Mouse (Mus musculus) liver, postnatal 0 days (tissue): ENCODE results near the gene Smarcc2. TPM values are rescaled to one million over a fixed set of nuclear protein-coding genes. Genes with fewer than 3 reads are reported as not detected.
"Not testable (repeated sequence)": the region's sequence is repeated elsewhere in the genome, so short reads cannot be mapped to it uniquely, and the experiment has no call there.

Experiments
- ATAC-seq: fragments of 200-750 bp; cut with Nextera tagmentation; 2 replicates; pipeline ENCODE4 v1.8.0; 2017; ENCODE audit warnings: mild to moderate bottlenecking, moderate library complexity
- DNase-seq: peaks from one replicate; pipeline ENCODE4 v3.0.0-alpha.2; 2016
- H3K27ac ChIP-seq: fragments of 300-500 bp; sonication (generic); 2 replicates; pipeline ENCODE4 v1.5.1; 2014; ENCODE audit warnings: antibody characterized with exemption, moderate library complexity, mild to moderate bottlenecking, low read depth
- H3K27me3 ChIP-seq: fragments of 300-500 bp; sonication (generic); 2 replicates; pipeline ENCODE4 v1.6.1; 2014; ENCODE audit warnings: low read length, control low read depth, mixed read lengths; ENCODE audit not compliant: insufficient read depth
- H3K36me3 ChIP-seq: fragments of 300-500 bp; sonication (generic); replicated peaks from 2 replicates; pipeline ENCODE4 v1.6.1; 2014; ENCODE audit warnings: mild to moderate bottlenecking, control low read depth, low read length, moderate library complexity, mixed read lengths; ENCODE audit not compliant: insufficient read depth
- H3K4me1 ChIP-seq: fragments of 300-500 bp; sonication (generic); 2 replicates; pipeline ENCODE4 v1.6.1; 2014; ENCODE audit warnings: antibody characterized with exemption, mild to moderate bottlenecking, control low read depth; ENCODE audit not compliant: insufficient read depth
- H3K4me2 ChIP-seq: fragments of 300-500 bp; sonication (generic); 2 replicates; pipeline ENCODE4 v1.6.1; 2014; ENCODE audit warnings: low read depth, mild to moderate bottlenecking, low read length, moderate library complexity, mixed read lengths
- H3K4me3 ChIP-seq: fragments of 300-500 bp; sonication (generic); 2 replicates; pipeline ENCODE4 v1.5.1; 2014; ENCODE audit warnings: low read depth, low read length
- H3K9ac ChIP-seq: fragments of 300-500 bp; sonication (generic); replicated peaks from 2 replicates; pipeline ENCODE4 v1.6.1; 2014; ENCODE audit warnings: mild to moderate bottlenecking, moderate library complexity
- H3K9me3 ChIP-seq: fragments of 300-500 bp; sonication (generic); 2 replicates; pipeline ENCODE4 v1.6.1; 2016; ENCODE audit warnings: mild to moderate bottlenecking, control low read depth, low read length, mixed read lengths
- CTCF ChIP-seq: sonication (generic); IDR thresholded peaks from 2 replicates; pipeline ENCODE4 v1.5.1; 2016; ENCODE audit warnings: antibody characterized with exemption, low read depth
- EP300 ChIP-seq: IDR thresholded peaks from 2 replicates; pipeline ENCODE4 v1.6.1; 2016; ENCODE audit warnings: antibody characterized with exemption, low read depth, mild to moderate bottlenecking
- WGBS: fragments of 180-500 bp; shearing (Covaris S2); extraction: QIAGEN DNeasy Blood & Tissue Kit; methylation state at CpG from one replicate; pipeline ENCODE4 v1.1.7; 2014; ENCODE audit not compliant: insufficient replicate concordance; 5-methylcytosine and 5-hydroxymethylcytosine counted together
- polyA plus RNA-seq: library from polyadenylated mRNA; unstranded; fragments of >200 nt; fragmentation: Nextera tagmentation; extraction: Ambion mirVana; gene quantifications from 2 replicates; pipeline ENCODE4 v1.2.1, GENCODE M21; 2015

The Smarcc2 gene
- polyA plus RNA-seq, 1 experiment from 2014 or later: 13.4 TPM

DNA sequence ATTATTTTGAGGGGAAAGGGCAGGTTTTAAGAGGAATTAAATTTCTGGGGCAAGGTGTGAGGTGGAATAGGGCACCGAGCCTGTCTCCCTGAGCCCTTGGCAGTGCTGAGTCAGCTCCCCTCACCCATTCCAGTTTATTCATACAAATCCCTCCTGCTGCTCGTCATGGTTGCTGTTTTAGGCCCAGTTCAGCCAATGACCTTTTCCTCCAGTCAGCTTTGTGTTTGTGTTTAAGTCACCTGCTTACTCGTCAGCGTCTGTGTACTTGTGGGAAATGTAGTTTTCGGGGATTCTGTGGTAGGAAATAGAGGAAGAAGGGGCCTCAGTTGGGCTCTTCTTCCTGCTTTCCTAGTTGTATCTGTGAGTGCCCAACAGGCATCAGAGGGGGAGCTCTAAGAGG is 30.3 kb downstream of the Smarcc2 start:
- Histone ChIP-seq H3K9me3 (no peaks in the 10 kb centered on the region), H3K9ac (no peak overlapping the region), H3K4me1 (peaks cover 13% of the 10 kb centered on the region), H3K36me3 (peaks cover 60% of the 10 kb centered on the region), H3K27ac (no peak overlapping the region), H3K4me2 (no peak overlapping the region), H3K27me3 (no peaks in the 10 kb centered on the region), H3K4me3 (no peak overlapping the region)
- ATAC-seq (no peak), DNase-seq (no peak)
- 49% methylated on average over 5 of the region's 5 CpGs for WGBS
- TF ChIP-seq CTCF: no peak
- no peak for TF ChIP-seq EP300

GRCm38 (mm10) chr10:128489785-128490184 is 30.7 kb downstream of the Smarcc2 start:
- peaks cover 17% of the 10 kb centered on the region for H3K4me1 ChIP-seq
- H3K27me3 ChIP-seq: no peaks in the 10 kb centered on the region
- TF ChIP-seq CTCF (no peak), EP300 (no peak)
- no peak overlapping the region for H3K27ac ChIP-seq
- H3K4me3 ChIP-seq: no peak overlapping the region
- no peak for ATAC-seq
- peaks cover 60% of the 10 kb centered on the region for H3K36me3 ChIP-seq
- WGBS: 76% methylated on average over 4 of the region's 4 CpGs
- no peaks in the 10 kb centered on the region for H3K9me3 ChIP-seq
- no peak overlapping the region for H3K4me2 ChIP-seq
- DNase-seq: no peak
- H3K9ac ChIP-seq: no peak overlapping the region

GRCm38 (mm10) chr10:128490232-128490631 is 31.2 kb downstream of the Smarcc2 start:
- TF ChIP-seq EP300 (no peak), CTCF (no peak)
- H3K9me3 ChIP-seq: no peaks in the 10 kb centered on the region
- peaks cover 59% of the 10 kb centered on the region for H3K36me3 ChIP-seq
- H3K4me3 ChIP-seq: no peak overlapping the region
- DNase-seq (no peak), ATAC-seq (no peak)
- H3K4me1 ChIP-seq: peaks cover 20% of the 10 kb centered on the region
- WGBS: 72% methylated on average over 5 of the region's 5 CpGs
- H3K4me2 ChIP-seq: no peak overlapping the region
- no peak overlapping the region for H3K9ac ChIP-seq
- no peak overlapping the region for H3K27ac ChIP-seq
- no peaks in the 10 kb centered on the region for H3K27me3 ChIP-seq

GRCm38 (mm10) chr10:128490912-128491311 is 31.9 kb downstream of the Smarcc2 start:
- ATAC-seq (no peak), DNase-seq (no peak)
- TF ChIP-seq CTCF: no peak
- TF ChIP-seq EP300: no peak
- Histone ChIP-seq H3K4me2 (no peak overlapping the region), H3K27me3 (no peaks in the 10 kb centered on the region), H3K36me3 (peaks cover 53% of the 10 kb centered on the region), H3K9ac (no peak overlapping the region), H3K4me1 (peaks cover 23% of the 10 kb centered on the region), H3K4me3 (no peak overlapping the region), H3K9me3 (no peaks in the 10 kb centered on the region), H3K27ac (no peak overlapping the region)
- WGBS: 60% methylated on average over 5 of the region's 5 CpGs

DNA sequence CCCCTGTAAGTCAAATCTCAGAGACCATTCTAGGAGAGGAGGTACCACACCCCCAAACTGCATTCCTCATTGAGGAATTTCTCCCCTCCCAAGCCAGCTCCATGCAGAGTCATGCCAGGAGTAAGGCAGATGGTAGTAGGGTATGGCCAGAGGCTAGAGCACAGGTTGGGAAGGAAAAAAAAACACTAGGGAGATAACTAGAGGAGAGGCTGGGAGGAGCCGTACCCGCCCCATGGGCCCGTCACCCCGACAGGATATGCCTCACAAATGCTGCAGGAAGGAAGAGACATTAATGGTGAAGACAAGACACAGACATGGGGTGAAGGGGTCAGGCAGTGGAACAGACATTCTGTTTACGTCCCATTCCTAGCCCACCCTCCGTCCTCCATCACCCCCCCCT is 32.4 kb downstream of the Smarcc2 start:
- no peak for TF ChIP-seq CTCF
- no peak for TF ChIP-seq EP300
- H3K4me2 ChIP-seq: peak overlapping the region; percentile 93
- 0 out of 2 replicates have a peak overlapping the region, but pooled peaks have one; percentile 22 for H3K27ac ChIP-seq
- no peaks in the 10 kb centered on the region for H3K27me3 ChIP-seq
- H3K4me3 ChIP-seq: peak overlapping the region; percentile 89; the same call in 1 of the 2 replicates
- ATAC-seq: no peak
- DNase-seq: no peak
- H3K9me3 ChIP-seq: no peaks in the 10 kb centered on the region
- H3K4me1 ChIP-seq: peaks cover 23% of the 10 kb centered on the region
- 60% methylated on average over 6 of the region's 6 CpGs for WGBS
- 0 out of 2 replicates have a peak overlapping the region, but pooled peaks have one; percentile 16 for H3K9ac ChIP-seq
- peaks cover 51% of the 10 kb centered on the region for H3K36me3 ChIP-seq

- H3K9ac ChIP-seq: peak overlapping the region; percentile 91
- peak overlapping the region; percentile 89 for H3K4me3 ChIP-seq
- peak overlapping the region; percentile 93 for H3K4me2 ChIP-seq
- not testable (repeated sequence) for ATAC-seq, DNase-seq, H3K9me3 ChIP-seq, H3K27me3 ChIP-seq
- peaks cover 23% of the 10 kb centered on the region for H3K4me1 ChIP-seq
- WGBS: 45% methylated on average over 8 of the region's 8 CpGs
- peaks cover 48% of the 10 kb centered on the region for H3K36me3 ChIP-seq
- 0 out of 2 replicates have a peak overlapping the region, but pooled peaks have one; percentile 98 for H3K27ac ChIP-seq
These were observed 33.0 kb downstream of the Smarcc2 start for GRCm38 (mm10) chr10:128492051-128492450.
